Mouse (Mus musculus) spleen, adult 2 months (tissue): ENCODE results near the gene Aatf. TPM values are rescaled to one million over a fixed set of nuclear protein-coding genes. Genes with fewer than 3 reads are reported as not detected.
"Not testable (repeated sequence)": the region's sequence is repeated elsewhere in the genome, so short reads cannot be mapped to it uniquely, and the experiment has no call there.

Experiments used
- DNase-seq, 2 experiments: peaks; one replicate each; pipeline versions ENCODE4 v3.0.0 to v3.0.0-alpha.2; 2012 to 2021; ENCODE audit warnings: low spot score in 2 of 2, low read depth in 1 of 2
- H3K27ac ChIP-seq: fragments of 200-500 bp; 2 replicates; pipeline ENCODE4 v1.5.1; 2012; ENCODE audit warnings: low read length, inconsistent platforms; ENCODE audit not compliant: insufficient read depth
- H3K27me3 ChIP-seq: fragments of 200-500 bp; 2 replicates; pipeline ENCODE4 v1.6.1; 2012; ENCODE audit warnings: mild to moderate bottlenecking, moderate library complexity, low read length, inconsistent platforms; ENCODE audit not compliant: control insufficient read depth, insufficient read depth
- H3K36me3 ChIP-seq: fragments of 200-500 bp; 2 replicates; pipeline ENCODE4 v1.6.1; 2012; ENCODE audit warnings: mild to moderate bottlenecking, low read length, inconsistent platforms; ENCODE audit not compliant: control insufficient read depth, insufficient read depth
- H3K4me1 ChIP-seq: fragments of 200-500 bp; 2 replicates; pipeline ENCODE4 v1.6.1; 2011; ENCODE audit warnings: inconsistent platforms; ENCODE audit not compliant: control insufficient read depth, insufficient read depth, insufficient read length
- H3K4me3 ChIP-seq: fragments of 200-500 bp; 2 replicates; pipeline ENCODE4 v1.5.1; 2011; ENCODE audit warnings: mild to moderate bottlenecking, inconsistent platforms; ENCODE audit not compliant: insufficient read depth, insufficient read length; ENCODE audit errors: extremely low read depth
- CTCF ChIP-seq: fragments of 200-500 bp; IDR thresholded peaks from 2 replicates; pipeline ENCODE4 v1.5.1; 2011; ENCODE audit warnings: mild to moderate bottlenecking, inconsistent platforms; ENCODE audit not compliant: insufficient read depth, insufficient read length, insufficient replicate concordance; ENCODE audit errors: extremely low read depth
- POLR2A ChIP-seq: fragments of 200-500 bp; IDR thresholded peaks from 2 replicates; pipeline ENCODE4 v1.6.1; 2011; ENCODE audit warnings: low read depth, low read length, inconsistent platforms
- WGBS: fragments of 180-500 bp; shearing (Covaris S2); methylation state at CpG from one replicate; pipeline ENCODE4 v1.1.7; 2018; 5-methylcytosine and 5-hydroxymethylcytosine counted together
- polyA plus RNA-seq: library from polyadenylated mRNA; depleted of rRNA; stranded (reverse); fragments of >200 nt; gene quantifications from 2 replicates; pipeline ENCODE4 v1.2.3, GENCODE M21; 2012

The Aatf gene
- polyA plus RNA-seq, 1 experiment, result 6.4 TPM

- H3K4me3 ChIP-seq, result no peak overlapping the region
- H3K36me3 ChIP-seq, result no peaks in the 10 kb centered on the region
- TF ChIP-seq POLR2A (no peak), CTCF (no peak)
- 90% methylated on average over 12 of the region's 12 CpGs for WGBS
- no peak overlapping the region for H3K27ac ChIP-seq
- DNase-seq, result no peak
- H3K27me3 ChIP-seq, result no peaks in the 10 kb centered on the region
- H3K4me1 ChIP-seq, result no peaks in the 10 kb centered on the region
These were observed 101.0 kb downstream of the Aatf start for GRCm38 (mm10) chr11:84412201-84412934.

DNA sequence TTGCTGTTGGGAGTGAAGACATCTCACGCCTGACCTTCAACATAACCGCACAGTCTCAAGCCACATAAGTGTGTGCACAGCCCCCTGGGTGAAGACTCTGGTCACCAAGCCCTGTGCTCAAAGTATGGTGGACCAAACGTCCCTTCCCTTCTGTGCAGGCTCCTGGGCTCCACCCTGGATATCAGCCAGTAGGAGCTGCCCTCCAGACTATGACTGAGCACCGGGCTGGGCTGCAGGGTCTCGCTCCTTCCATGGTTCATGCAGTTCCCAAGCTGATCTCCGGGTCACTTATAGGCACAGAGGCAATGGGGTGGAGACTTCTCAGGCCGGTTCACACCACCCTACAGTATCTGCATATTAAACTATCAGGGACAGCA lies 101.7 kb downstream of the Aatf start:
- H3K4me1 ChIP-seq, result no peaks in the 10 kb centered on the region
- H3K27me3 ChIP-seq, result no peaks in the 10 kb centered on the region
- no peak for DNase-seq
- no peak for TF ChIP-seq POLR2A
- no peak for TF ChIP-seq CTCF
- 78% methylated on average over 7 of the region's 7 CpGs for WGBS
- no peaks in the 10 kb centered on the region for H3K36me3 ChIP-seq
- H3K27ac ChIP-seq, result no peak overlapping the region
- no peak overlapping the region for H3K4me3 ChIP-seq

DNA sequence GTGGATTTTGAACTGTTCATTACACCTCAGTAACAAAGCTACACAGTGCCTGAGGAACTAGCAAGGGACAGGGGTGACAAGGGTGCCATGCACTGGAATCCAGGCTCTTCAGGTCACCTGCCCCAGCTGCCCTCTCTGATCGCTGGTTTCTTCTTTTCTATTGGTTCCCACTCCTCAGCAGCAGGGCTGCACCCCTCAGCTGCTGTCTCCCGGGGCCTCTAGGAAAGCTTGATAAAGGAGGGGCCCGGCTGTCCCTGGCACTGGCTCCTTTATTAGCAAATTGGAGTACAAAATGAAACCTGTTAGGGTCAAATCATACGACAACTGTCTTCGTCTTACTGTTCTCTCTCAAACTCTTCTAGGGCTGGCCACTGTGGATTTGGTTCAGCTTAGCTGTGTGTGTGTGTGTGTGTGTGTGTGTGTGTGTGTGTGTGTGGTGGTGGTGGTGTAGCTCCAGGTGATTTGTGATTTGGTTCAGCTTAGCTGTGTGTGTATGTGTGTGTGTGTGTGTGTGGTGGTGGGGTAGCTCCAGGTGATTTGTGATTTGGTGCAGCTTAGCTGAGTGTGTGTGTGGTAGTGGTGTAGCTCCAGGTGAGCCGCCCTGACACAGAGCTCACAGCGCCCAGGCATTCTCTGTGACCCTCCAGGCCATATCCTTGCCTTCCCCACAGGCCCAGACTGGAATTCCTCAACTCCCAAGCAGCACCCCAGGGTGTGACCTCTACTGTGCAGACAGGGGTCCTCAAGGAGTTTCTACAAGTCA lies 102.3 kb downstream of the Aatf start:
- Histone ChIP-seq H3K4me3 (no peak overlapping the region), H3K4me1 (no peaks in the 10 kb centered on the region), H3K27ac (no peak overlapping the region), H3K27me3 (no peaks in the 10 kb centered on the region), H3K36me3 (no peaks in the 10 kb centered on the region)
- TF ChIP-seq CTCF (no peak), POLR2A (no peak)
- WGBS, result 72% methylated on average over 7 of the region's 7 CpGs
- DNase-seq, result no peak

DNA sequence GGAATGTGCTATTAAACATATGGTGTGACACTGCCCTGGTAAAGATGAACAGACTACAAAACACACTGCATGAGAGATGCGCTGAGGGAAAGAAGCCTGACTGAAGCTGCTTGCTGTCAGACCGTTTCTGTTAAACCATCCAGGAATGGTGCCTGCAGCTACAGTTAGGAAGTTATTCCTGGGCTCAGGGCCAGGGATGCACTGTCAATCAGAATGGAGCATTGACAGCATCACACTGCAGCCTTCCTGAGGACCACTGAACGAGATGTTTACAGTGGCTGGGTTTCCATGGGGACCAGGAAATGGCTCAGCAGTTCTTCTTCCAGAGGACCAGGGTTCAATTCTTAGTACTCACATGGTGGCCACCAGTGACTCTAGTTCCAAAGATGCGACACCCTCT lies 102.9 kb downstream of the Aatf start:
- Histone ChIP-seq H3K27ac (no peak overlapping the region), H3K4me1 (no peaks in the 10 kb centered on the region), H3K4me3 (no peak overlapping the region), H3K36me3 (no peaks in the 10 kb centered on the region), H3K27me3 (no peaks in the 10 kb centered on the region)
- 58% methylated on average over 4 of the region's 4 CpGs for WGBS
- DNase-seq, result no peak
- TF ChIP-seq POLR2A, result no peak
- TF ChIP-seq CTCF, result no peak

DNA sequence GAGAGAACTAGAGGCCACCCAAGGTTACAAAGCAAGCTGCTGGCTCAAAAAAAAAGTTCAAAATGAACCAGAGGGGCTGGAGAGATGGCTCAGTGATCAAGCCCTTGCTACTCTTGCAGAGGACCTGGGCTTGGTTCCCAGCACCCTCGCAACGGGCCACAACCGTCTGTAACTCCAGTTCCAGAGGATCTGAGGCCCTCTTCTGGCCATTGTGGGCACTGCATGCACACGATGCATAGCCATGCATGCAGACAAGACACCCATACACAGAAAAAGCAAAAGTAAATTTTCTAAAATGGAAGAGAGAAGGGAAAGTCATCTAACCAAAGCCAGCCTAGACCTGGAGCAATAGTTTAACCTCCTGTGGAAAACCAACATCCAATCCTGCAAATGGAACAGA lies 106.6 kb downstream of the Aatf start:
- Histone ChIP-seq H3K36me3 (no peaks in the 10 kb centered on the region), H3K4me1 (no peaks in the 10 kb centered on the region), H3K27ac (no peak overlapping the region), H3K4me3 (no peak overlapping the region), H3K27me3 (no peaks in the 10 kb centered on the region)
- DNase-seq, result no peak
- 90% methylated on average over 4 of the region's 4 CpGs for WGBS
- TF ChIP-seq CTCF (no peak), POLR2A (no peak)

GRCm38 (mm10) chr11:84395010-84395409 lies 118.3 kb downstream of the Aatf start:
- no peak for TF ChIP-seq POLR2A
- no peak for TF ChIP-seq CTCF
- no peaks in the 10 kb centered on the region for H3K4me1 ChIP-seq
- WGBS, result 90% methylated on average over 1 of the region's 1 CpGs
- no peak overlapping the region for H3K4me3 ChIP-seq
- no peaks in the 10 kb centered on the region for H3K27me3 ChIP-seq
- DNase-seq, result no peak
- H3K36me3 ChIP-seq, result peaks cover 4% of the 10 kb centered on the region; the same call in 1 of the 2 replicates
- H3K27ac ChIP-seq, result no peak overlapping the region

- H3K36me3 ChIP-seq, result peaks cover 4% of the 10 kb centered on the region; the same call in 1 of the 2 replicates
- WGBS, result 84% methylated on average over 7 of the region's 7 CpGs
- no peaks in the 10 kb centered on the region for H3K27me3 ChIP-seq
- H3K27ac ChIP-seq, result no peak overlapping the region
- DNase-seq, result no peak
- TF ChIP-seq POLR2A (no peak), CTCF (no peak)
- no peak overlapping the region for H3K4me3 ChIP-seq
- no peaks in the 10 kb centered on the region for H3K4me1 ChIP-seq
These were observed 119.8 kb downstream of the Aatf start for GRCm38 (mm10) chr11:84393571-84393970.

GRCm38 (mm10) chr11:84392066-84392465 lies 121.3 kb downstream of the Aatf start:
- H3K36me3 ChIP-seq, H3K4me1 ChIP-seq, H3K27me3 ChIP-seq, H3K4me3 ChIP-seq, DNase-seq, H3K27ac ChIP-seq: not testable (repeated sequence)
- 88% methylated on average over 7 of the region's 7 CpGs for WGBS
